Mouse (Mus musculus) MEL (cell line): ENCODE measurements around the gene Snrnp35.

Experiments
- CHD1 ChIP-seq: IDR thresholded peaks from 2 replicates; pipeline ENCODE4 v1.6.1; 2012; ENCODE audit warnings: low read depth, mild to moderate bottlenecking, inconsistent platforms, low read length, improper control_type of control experiment
- SMC3 ChIP-seq: IDR thresholded peaks from 2 replicates; pipeline ENCODE4 v1.6.1; 2011; ENCODE audit warnings: low read depth, low read length, improper control_type of control experiment

- no peak for TF ChIP-seq SMC3
- TF ChIP-seq CHD1 = no peak
Measured at GRCm38 (mm10) chr5:124440094-124440701, 42.7 kb upstream of the Snrnp35 start.
